Mouse (Mus musculus) bone marrow macrophage, adult 2 months (primary cell): ENCODE measurements around the gene Cd5.

ENCODE experiments used
- CTCF ChIP-seq: IDR thresholded peaks from 2 replicates; pipeline ENCODE4 v1.5.1; 2012; ENCODE audit warnings: low read depth, mild to moderate bottlenecking, low read length, moderate library complexity
- POLR2A ChIP-seq: IDR thresholded peaks from 2 replicates; pipeline ENCODE4 v1.6.1; 2012; ENCODE audit warnings: mild to moderate bottlenecking, low read depth, low read length, borderline replicate concordance

GRCm38 (mm10) chr19:10724629-10725363, 14.0 kb downstream of the Cd5 start:
- TF ChIP-seq POLR2A (no peak), CTCF (no peak)
